Mouse (Mus musculus): ENCODE results near the gene Ccdc7a.
A peak's percentile ranks its signal among the peaks of the same experiment; 100 is the strongest.
"Not testable (repeated sequence)": the region's sequence is repeated elsewhere in the genome, so short reads cannot be mapped to it uniquely, and the experiment has no call there.

Gene Ccdc7a

DNA sequence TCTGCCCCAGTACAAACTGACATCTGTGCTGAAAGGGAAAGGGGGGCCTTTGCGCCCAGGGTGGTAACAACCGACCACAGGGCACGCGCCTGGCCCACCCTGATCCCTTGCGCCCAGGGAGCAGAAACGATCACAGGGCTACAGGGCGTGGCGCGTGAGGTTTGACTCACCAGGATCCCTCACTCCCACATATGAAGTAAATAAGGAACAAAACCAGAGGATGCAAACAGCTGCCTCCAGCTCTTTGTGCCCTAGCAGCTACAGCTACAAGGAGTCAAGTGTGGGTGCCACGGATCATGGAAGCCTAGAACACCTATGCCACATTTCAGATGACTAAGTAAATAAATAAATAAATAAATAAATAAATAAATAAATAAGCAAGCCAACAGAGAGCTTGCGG, at the start of gene Ccdc7a:
Gene Ccdc7a, minus strand, starts transcription at position 101 of the 400 bp plus-strand sequence.
- DNase-seq (ENCODE audit: low spot score), result not testable (repeated sequence)

DNA sequence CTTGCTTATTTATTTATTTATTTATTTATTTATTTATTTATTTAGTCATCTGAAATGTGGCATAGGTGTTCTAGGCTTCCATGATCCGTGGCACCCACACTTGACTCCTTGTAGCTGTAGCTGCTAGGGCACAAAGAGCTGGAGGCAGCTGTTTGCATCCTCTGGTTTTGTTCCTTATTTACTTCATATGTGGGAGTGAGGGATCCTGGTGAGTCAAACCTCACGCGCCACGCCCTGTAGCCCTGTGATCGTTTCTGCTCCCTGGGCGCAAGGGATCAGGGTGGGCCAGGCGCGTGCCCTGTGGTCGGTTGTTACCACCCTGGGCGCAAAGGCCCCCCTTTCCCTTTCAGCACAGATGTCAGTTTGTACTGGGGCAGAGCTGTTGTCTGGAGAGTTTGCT, 1.5 kb upstream of the Ccdc7a start, which contains the start of gene Ccdc7b:
Gene Ccdc7b, plus strand, starts transcription at position 301 of the 400 bp plus-strand sequence.
- DNase-seq (ENCODE audit: low spot score), result not testable (repeated sequence)

GRCm38 (mm10) chr8:128991389-128991788, 73.9 kb downstream of the Ccdc7a start:
- DNase-seq (ENCODE audit: low spot score), result no peak

DNA sequence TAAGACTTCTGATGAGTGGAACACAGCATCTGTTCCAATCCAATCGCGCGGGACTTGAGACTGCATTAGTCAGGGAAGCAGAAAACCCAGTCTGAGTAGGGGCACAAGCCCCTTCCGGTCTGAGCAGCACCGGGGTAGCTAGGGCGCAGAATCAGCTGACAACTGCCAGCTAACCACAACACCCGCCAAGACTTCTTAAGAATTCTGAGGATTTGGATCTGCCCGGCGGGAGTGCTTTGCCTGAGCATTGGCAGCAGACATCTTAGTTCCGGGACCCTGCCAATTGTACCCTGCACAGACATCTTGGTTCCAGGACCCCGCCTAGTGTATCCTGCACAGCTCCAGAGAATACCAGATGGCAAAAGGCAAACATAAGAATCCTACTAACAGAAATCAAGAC, 116.4 kb downstream of the Ccdc7a start:
- not testable (repeated sequence) for DNase-seq (ENCODE audit: low spot score)

GRCm38 (mm10) chr8:128941022-128941641, 124.2 kb downstream of the Ccdc7a start:
- DNase-seq (ENCODE audit: low spot score), result not testable (repeated sequence)

DNA sequence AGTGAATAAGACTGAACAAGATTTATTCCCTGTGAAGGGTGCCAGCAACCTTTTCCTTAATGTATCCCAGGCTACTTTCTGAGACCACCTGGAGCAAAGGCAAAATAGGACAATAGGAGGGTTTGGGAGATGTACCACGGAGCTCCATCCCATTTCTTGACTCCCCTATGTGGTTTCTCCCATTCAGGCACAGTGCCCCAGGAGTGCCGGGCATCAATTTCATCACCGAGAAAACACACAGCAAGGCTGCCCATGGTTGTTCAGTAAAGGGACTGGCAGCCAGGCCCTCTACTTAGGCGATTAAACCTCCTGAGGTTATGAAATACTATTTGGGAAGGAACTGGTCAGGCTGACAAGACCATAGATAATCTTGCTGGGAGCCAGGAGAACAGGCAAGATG, 131.9 kb downstream of the Ccdc7a start:
- no peak for DNase-seq (ENCODE audit: low spot score)

GRCm38 (mm10) chr8:128882719-128883118, 182.6 kb downstream of the Ccdc7a start:
- no peak for DNase-seq (ENCODE audit: low spot score)

- DNase-seq (ENCODE audit: low spot score), result no peak
Measured at GRCm38 (mm10) chr8:128843749-128844148, 221.6 kb downstream of the Ccdc7a start.

DNA sequence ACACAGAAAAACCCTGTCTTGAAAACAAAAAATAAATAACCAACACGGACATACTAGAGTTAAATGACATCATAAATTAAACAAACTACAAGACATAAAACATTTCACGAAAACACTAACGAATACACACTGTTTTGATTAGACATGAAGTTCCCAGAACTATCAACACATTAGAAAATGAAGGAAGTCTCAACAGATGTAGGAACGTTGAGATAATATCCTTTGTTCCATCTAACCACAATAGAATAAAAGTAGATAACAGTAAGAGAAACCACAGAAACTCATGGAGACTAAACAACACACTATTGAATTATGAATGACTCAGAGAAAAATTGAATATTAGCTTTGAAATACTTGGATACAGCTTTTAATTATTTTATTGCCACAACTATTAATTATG, 252.8 kb downstream of the Ccdc7a start:
- DNase-seq (ENCODE audit: low spot score), result no peak

DNA sequence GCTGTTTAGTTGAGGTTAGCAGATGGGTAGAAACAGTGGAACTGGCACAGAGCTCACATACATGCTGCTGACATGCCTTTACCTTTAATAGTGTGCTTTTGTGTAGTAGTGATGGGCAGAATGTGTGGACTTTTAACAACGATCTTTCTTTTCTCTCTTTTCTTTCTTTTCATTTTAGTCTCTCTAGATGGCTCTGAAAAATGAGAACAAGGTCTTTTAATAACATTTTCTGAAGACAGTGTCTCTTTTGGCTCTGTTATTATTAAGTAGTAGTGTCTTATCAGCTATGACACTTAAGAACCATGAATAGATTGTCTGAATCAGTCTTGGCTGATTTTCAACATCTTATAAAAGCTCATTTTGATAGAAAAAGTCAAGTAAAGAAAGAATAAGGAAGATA, 266.7 kb downstream of the Ccdc7a start, which contains the start of gene Gm3952:
Gene Gm3952, minus strand, starts transcription at position 101 of the 400 bp plus-strand sequence.
- no peak for DNase-seq (ENCODE audit: low spot score)

DNA sequence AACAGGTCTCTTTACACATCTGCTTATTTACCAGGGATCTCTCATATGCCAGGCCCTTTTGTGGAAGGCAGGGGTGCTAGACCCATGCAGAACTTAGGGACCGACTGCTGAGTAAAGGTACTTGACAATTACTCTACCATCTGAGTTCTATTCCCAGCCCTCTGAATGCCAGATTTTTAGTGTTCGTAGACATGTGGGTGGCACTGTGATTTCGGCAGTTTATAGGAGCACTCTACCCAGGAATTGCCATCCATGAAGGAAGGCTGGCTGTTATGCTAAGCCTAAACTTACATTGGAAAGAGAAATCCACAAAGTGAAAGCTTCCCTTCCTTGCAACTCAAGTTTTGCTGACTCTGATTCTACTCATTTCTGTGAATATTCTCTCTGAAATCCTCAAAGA, 329.6 kb downstream of the Ccdc7a start:
- DNase-seq (ENCODE audit: low spot score), result no peak

GRCm38 (mm10) chr8:128734118-128734517, 331.2 kb downstream of the Ccdc7a start:
- no peak for DNase-seq (ENCODE audit: low spot score)

GRCm38 (mm10) chr8:128732254-128732653, 333.1 kb downstream of the Ccdc7a start:
- DNase-seq (ENCODE audit: low spot score), result peak; percentile 27

DNA sequence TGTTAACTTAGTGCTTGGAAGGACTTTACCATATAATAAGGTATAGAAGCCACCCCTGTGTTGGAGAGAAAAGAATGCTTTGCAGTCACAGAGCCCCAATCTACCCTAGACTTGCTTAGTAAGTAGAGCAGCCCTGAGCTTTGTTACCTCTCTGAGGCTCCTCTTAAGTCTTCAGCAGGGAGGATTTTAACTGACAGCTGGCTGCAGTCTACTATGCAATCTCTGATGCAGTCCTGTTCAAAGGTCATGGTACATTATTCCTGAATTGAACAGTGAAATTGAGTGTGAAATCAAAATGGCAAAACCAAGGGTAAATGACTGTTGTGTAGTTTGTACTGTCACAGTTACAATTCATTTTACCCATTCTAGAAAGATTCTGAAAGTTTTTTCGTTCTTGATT, 338.1 kb downstream of the Ccdc7a start:
- DNase-seq (ENCODE audit: low spot score), result peak; percentile 9

GRCm38 (mm10) chr8:128724819-128725218, 340.5 kb downstream of the Ccdc7a start:
- peak; percentile 66 for DNase-seq (ENCODE audit: low spot score)

DNA sequence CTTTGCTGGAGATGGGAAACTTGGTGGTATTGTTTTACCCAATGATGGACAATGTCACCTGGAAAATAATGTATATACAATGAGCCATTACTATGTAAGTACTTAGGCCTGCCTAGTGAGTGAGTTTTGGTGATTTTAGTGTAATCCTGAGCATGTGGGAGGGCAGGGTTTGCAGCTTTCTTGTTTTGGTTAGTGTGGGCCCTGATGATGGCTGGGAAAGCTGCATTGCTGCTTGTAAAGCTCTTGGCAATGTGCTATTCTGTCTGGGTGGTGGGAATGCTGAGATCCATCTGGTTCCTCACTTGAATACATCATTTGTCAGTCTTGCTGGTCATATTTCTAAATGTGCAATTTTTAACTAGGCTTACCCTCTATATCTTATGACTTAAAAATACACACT, 349.1 kb downstream of the Ccdc7a start:
- DNase-seq (ENCODE audit: low spot score), result no peak

- DNase-seq (ENCODE audit: low spot score), result peak; percentile 87
Measured at GRCm38 (mm10) chr8:128709261-128709660, 356.1 kb downstream of the Ccdc7a start.

GRCm38 (mm10) chr8:128704836-128705235, 360.5 kb downstream of the Ccdc7a start:
- DNase-seq (ENCODE audit: low spot score), result no peak

DNA sequence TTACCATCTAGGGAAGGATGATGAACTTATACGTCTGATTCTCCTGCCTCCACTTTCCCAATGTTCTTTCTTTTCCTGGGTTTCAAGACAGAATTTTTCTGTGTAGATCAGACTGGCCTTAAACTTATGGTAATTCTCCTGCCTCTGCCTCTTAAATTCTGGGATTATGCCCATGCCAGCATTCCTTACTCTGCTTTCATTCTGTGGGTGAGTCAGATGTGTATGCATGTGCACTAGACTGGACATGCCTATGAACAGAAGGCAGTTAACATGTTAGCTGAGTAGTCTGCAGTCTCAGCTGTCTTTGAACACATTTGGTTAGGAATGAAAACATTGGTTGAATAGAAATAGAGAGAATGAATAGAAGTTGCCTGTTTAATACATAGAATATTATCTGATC, 360.9 kb downstream of the Ccdc7a start:
- no peak for DNase-seq (ENCODE audit: low spot score)

DNA sequence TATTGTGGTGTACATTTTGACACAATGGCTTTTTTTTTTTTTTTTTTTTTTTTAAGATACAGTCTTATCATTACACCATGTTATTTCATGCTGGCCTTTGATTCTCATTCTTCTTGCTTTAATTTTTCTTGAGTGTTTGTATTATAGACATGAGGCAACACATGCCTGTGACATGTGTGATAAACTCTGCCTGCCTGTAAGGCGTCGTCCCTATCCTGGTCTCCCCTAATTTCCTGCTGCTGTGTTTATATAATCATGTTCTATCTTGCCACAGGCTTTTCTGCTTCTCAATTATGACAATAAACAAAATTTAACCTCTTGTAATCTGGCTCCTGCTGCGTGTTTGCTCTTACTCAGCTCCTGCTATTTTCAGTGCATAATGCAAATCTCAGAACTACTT, 367.4 kb downstream of the Ccdc7a start:
- DNase-seq (ENCODE audit: low spot score), result no peak

GRCm38 (mm10) chr8:128696701-128697397, 368.5 kb downstream of the Ccdc7a start:
- no peak for DNase-seq (ENCODE audit: low spot score)

- DNase-seq (ENCODE audit: low spot score), result no peak
Measured at GRCm38 (mm10) chr8:128690056-128690455, 375.3 kb downstream of the Ccdc7a start.

DNA sequence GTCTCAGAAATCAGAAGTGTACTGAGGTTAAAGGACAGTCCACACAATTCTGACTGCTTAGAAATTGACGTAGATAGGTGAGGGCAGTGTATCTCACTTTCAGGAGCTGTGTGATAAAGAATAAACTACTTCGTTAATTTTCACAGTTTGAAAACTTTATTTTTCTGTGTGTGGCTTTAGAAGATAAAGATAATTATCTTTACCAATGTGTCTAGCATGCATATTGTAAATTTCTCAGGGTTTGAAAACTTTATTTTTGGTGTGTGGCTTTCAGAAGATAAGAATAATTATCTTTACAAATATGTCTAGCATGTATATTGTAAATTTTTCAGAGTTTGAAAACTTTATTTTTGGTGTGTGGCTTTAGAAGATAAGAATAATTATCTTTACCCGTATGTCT, 376.6 kb downstream of the Ccdc7a start:
- DNase-seq (ENCODE audit: low spot score), result no peak
